Mouse (Mus musculus) T-cell, adult 2 months (primary cell): ENCODE results near the gene Dtx2.
"Not testable (repeated sequence)": the region's sequence is repeated elsewhere in the genome, so short reads cannot be mapped to it uniquely, and the experiment has no call there.

ENCODE experiments used
- DNase-seq: peaks from one replicate; pipeline ENCODE4 v3.0.0; 2022; ENCODE audit warnings: low spot score

The Dtx2 gene

GRCm38 (mm10) chr5:136066404-136067148 lies 72.0 kb downstream of the Dtx2 start:
- DNase-seq = not testable (repeated sequence)

DNA sequence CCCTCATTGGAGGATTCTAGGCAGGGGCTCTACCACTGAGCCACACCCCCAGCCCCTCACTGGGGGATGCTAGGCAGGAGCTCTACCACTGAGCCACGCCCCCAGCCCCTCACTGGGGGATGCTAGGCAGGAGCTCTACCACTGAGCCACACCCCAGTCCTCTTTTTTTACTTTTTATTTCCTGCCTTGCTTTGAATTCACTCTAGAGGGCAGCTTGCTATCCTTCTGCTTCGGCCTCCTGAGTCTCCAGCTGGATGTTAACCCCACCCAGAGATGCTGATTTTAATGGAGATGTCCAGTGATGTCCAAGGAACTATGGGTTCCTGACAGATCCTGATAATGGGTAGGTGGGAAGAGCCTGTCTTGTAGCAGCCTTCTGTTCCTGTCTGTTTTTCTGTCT lies 74.8 kb downstream of the Dtx2 start:
- DNase-seq = no peak

DNA sequence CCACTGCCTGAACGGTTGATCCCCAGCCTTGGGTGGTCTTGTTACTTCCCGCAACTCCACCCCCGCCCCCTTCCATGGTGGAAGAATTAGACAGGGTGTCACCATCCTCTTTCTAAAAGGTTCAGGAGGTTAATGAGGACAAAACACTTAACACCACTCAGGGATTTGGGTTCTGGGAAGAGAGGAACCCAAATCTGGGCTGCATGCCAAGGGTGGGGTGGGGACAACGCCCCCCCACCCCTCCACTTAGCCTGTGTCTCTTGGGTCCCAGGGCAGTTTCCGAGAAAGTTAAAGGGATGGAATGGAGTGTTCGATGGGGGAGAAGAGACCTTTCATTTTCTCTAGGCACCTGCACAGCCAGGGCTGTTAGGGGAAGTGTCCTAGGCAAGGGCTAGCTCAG lies 78.5 kb downstream of the Dtx2 start:
- no peak for DNase-seq

DNA sequence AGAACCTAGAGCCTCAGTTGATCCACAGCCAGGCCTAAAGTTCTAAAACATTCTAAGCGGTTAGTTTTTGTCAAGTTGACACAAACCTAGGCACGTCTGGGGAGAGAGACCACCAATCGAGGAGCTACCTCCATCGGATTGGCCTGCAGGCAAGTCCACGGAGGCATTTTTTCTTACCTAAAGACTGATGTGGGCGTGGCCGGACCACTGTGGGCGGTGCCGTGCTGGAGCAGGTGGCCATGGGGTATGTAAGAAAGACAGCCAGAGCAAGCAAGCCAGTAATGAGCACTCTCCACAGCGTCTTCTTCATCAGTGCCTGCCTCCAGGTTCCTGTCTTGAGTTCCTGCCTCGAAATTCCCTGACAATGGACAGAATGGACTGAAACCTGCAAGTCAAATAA lies 78.9 kb downstream of the Dtx2 start:
- no peak for DNase-seq

- no peak for DNase-seq
Measured at GRCm38 (mm10) chr5:136075076-136075475, 80.5 kb downstream of the Dtx2 start.

DNA sequence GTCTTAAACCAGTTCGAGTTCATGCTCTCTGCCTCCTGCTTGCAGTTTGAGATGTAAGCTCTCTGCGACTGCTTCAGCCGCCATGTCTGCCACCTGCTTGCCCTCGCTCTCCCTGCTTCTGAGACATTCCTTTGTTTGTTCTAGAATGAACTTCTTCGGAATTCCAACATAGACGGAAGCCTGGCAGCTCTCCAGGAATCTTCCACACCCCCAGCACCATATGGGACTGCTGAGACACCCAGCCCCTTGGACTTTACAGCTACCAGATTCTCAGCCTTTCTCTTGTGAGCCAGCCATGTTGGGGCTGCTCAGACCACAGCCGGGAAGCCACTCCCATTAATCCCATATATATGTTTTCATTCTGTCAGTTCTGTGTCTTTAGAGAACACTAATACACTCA lies 81.7 kb downstream of the Dtx2 start:
- no peak for DNase-seq

DNA sequence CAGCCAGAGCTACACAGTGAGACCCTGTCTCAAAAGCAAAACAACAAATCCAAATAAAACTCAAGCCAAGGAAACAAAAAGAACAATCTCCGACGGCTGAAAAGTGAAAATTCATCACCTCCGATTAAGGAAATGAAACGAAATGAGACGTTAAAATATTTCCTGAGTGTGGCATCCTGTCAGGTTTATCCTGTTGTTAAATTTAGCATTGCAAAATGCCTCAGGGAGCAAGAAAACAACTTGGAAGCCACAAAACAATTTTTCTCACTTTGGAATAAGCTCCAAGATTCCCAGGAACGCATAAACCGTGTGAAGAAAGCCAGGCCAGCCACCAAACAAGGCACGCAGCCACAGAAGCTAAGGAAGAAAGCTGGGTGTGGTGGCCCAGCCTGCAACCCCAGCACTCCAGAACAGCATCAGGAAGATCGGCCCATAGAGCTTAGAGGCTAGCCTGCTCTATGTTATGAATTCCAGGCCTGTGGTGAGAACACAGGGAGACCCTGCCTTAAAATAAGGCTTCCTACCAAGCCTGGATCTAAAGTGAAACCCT lies 82.5 kb downstream of the Dtx2 start:
- no peak for DNase-seq

- no peak for DNase-seq
Measured at GRCm38 (mm10) chr5:136078136-136078535, 83.5 kb downstream of the Dtx2 start.

DNA sequence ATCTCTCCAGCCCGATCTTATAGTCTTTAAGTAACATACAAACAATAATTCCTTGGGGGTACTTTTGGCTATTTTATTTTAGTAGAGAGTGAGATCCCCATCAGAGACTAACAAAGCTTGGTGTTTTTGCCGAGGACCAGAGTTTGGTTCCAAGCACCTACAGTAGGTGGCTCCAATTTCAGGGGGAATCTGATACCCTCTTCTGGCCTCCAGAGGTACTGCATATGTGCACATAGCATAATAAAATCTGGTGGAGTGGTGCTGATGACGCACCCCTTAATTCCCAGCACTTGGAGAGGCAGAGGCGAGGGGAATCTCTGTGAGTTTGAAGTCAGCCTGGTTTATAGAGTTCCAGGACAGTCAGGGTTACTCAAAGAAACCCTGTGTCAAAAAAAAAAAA lies 87.7 kb downstream of the Dtx2 start:
- DNase-seq = peak; percentile 26
